Mouse (Mus musculus) Patski (cell line): ENCODE measurements at regions not wholly inside any gene's neighbourhood (a gene's known extent, or its start where the extent isn't known, plus 50 kb on each side); places are given as distances from the start of the nearest gene placed in this dataset.
"Not testable (repeated sequence)": the region's sequence is repeated elsewhere in the genome, so short reads cannot be mapped to it uniquely, and the experiment has no call there.

Source experiments
- ATAC-seq: fragments of 100-300 bp; one replicate; pipeline ENCODE4 v1.8.0; 2021
- CTCF ChIA-PET: fragments of 350-600 bp; sonication (Branson Sonifier 250); formaldehyde crosslinking; loops from one replicate; lab custom pipeline; 2022; ENCODE audit warnings: inconsistent platforms; lab: Charles Lee
- POLR2A ChIA-PET: fragments of 350-600 bp; sonication (Branson Sonifier 250); formaldehyde crosslinking; loops from one replicate; lab custom pipeline; 2022; ENCODE audit warnings: antibody characterized with exemption, inconsistent platforms; lab: Charles Lee
- DNase-seq: peaks from one replicate; pipeline ENCODE4 v3.0.0-alpha.2; 2011; ENCODE audit warnings: low read depth, low spot score
- H3K27me3 ChIP-seq: fragments of 371-371 bp; one replicate; pipeline ENCODE4 v1.5.1; 2021
- CTCF ChIP-seq: fragments of 100-300 bp; IDR thresholded peaks from one replicate; pipeline ENCODE4 v1.5.1; 2021
- in situ Hi-C: fragments of 300-500 bp; cut with MboI; formaldehyde crosslinking; loops from 3 replicates; pipeline ENCODE4 v1.11.1; 2018; ENCODE audit warnings: low pct_unique_long_range_greater_than_20kb, mixed read lengths

DNA sequence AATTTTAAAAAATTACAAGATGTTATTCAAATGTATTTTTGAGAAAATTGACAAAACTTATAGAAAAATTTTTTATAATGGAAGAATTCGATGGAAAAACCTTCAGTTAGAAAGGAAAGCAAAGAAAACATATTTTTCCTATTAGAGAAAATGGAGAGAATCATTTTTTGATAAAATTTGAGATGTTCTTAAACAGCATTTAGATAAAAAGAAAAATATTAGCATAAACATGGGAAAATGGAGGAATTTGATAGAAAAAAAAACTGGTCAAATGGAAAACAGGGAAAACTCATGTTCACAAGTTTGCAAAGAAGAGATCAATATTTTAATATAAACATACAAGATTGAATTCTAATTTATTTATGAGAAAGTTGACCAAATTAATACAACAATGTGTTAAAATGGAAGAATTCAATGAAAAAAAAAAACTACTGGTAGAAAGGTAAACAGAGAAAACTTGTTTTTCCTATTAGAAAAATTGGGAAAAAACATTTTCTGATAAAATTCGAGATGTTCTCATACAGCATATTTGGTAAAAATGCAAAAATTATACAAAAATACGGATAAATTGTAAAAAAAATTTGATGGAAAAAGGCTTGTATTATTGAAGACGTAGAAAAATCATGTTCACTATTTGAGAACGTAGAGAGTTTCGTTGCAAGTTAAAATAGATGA, 122.4 kb downstream of the 4932411N23Rik start:
- in situ Hi-C loops, POLR2A ChIA-PET, CTCF ChIA-PET, H3K27me3 ChIP-seq, ATAC-seq: not testable (repeated sequence)
- peak; percentile 0 for DNase-seq

DNA sequence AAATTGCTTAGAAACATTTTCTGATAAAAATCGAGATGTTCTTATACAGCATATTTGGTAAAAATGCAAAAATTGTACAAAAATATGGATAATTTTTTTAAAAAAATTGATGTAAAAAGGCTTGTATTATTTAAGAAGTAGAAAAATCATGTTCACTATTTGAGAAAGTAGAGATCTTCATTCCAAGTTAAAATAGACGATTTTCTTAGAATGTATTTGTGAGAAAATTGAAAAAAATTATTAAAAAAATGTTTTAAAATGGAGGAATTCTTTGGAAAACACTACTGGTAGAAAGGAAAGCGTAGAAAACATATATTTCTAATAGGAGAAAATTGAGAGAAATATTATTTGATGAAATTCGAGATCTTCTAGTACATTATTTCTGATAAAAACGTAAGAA, 124.8 kb downstream of the 4932411N23Rik start:
- H3K27me3 ChIP-seq, ATAC-seq, CTCF ChIA-PET, DNase-seq, POLR2A ChIA-PET, in situ Hi-C loops: not testable (repeated sequence)

- CTCF ChIA-PET, in situ Hi-C loops, ATAC-seq, DNase-seq, H3K27me3 ChIP-seq, POLR2A ChIA-PET: not testable (repeated sequence)
Observed at GRCm38 (mm10) chrX:126685020-126685419, 130.6 kb downstream of the 4932411N23Rik start.

GRCm38 (mm10) chrX:126655737-126656136, 159.9 kb downstream of the 4932411N23Rik start:
- ATAC-seq: no peak
- CTCF ChIA-PET: no interaction called here
- no peak for DNase-seq

More at GRCm38 (mm10) chrX:126655737-126656136, 159.9 kb downstream of the 4932411N23Rik start:
- no peak for TF ChIP-seq CTCF
- H3K27me3 ChIP-seq: no peaks in the 10 kb centered on the region
- POLR2A ChIA-PET: no interaction called here
- in situ Hi-C loops: no loop called here
